Mouse (Mus musculus) lung, embryonic 15.5 days (tissue): ENCODE data around the gene Olfr732. TPM values are rescaled to one million over a fixed set of nuclear protein-coding genes. Genes with fewer than 3 reads are reported as not detected.

Experiments
- ATAC-seq: fragments of 200-750 bp; cut with Nextera tagmentation; 2 replicates; pipeline ENCODE4 v1.8.0; 2017; ENCODE audit warnings: moderate number of reproducible peaks, borderline replicate concordance; ENCODE audit not compliant: low FRiP score, low TSS enrichment; ENCODE audit errors: extremely low read depth
- H3K27ac ChIP-seq: fragments of 300-500 bp; sonication (generic); 2 replicates; pipeline ENCODE4 v1.5.1; 2015; ENCODE audit warnings: moderate library complexity, mild to moderate bottlenecking, inconsistent platforms
- H3K27me3 ChIP-seq: fragments of 300-500 bp; sonication (generic); 2 replicates; pipeline ENCODE4 v1.6.1; 2015; ENCODE audit warnings: inconsistent platforms
- H3K36me3 ChIP-seq: fragments of 300-500 bp; sonication (generic); 2 replicates; pipeline ENCODE4 v1.6.1; 2015; ENCODE audit warnings: inconsistent platforms
- H3K4me1 ChIP-seq: fragments of 300-500 bp; sonication (generic); 2 replicates; pipeline ENCODE4 v1.6.1; 2015; ENCODE audit warnings: inconsistent platforms
- H3K4me2 ChIP-seq: fragments of 300-500 bp; sonication (generic); 2 replicates; pipeline ENCODE4 v1.6.1; 2015; ENCODE audit warnings: inconsistent platforms, mild to moderate bottlenecking, moderate library complexity
- H3K4me3 ChIP-seq: fragments of 300-500 bp; sonication (generic); 2 replicates; pipeline ENCODE4 v1.5.1; 2015; ENCODE audit warnings: mild to moderate bottlenecking, inconsistent platforms
- H3K9ac ChIP-seq: fragments of 300-500 bp; sonication (generic); 2 replicates; pipeline ENCODE4 v1.6.1; 2015; ENCODE audit warnings: inconsistent platforms
- H3K9me3 ChIP-seq: fragments of 300-500 bp; sonication (generic); 2 replicates; pipeline ENCODE4 v1.6.1; 2016; ENCODE audit warnings: inconsistent platforms
- WGBS: fragments of 180-500 bp; shearing (Covaris S2); methylation state at CpG from one replicate; pipeline ENCODE4 v1.1.7; 2015; 5-methylcytosine and 5-hydroxymethylcytosine counted together
- polyA plus RNA-seq: library from polyadenylated mRNA; unstranded; fragments of >200 nt; fragmentation: Nextera tagmentation; extraction: Ambion mirVana; gene quantifications from 2 replicates; pipeline ENCODE4 v1.2.1, GENCODE M21; 2015

Gene Olfr732
- not detected in 2 replicates for polyA plus RNA-seq

DNA sequence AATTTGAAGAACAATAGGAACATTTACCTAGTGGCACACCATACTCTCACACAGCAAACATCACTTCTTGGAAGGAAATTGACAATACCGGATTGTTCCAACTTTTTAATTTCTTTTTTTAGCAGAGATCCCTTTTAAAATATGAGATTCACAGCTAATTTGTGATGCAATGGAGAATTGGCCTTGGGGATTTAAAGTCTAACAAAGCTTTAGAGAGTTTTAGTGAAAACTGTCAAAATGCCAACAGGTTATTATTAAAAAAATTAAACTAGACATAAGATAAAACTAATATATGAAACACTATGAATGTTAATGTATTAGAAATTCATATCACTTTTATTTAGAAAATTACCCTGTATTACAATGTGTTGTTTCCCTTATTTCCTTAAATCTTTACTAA is at the start of gene Olfr732:
TSS of gene Olfr732 (minus strand) at position 101 of the 400 bp plus-strand sequence.
- Histone ChIP-seq H3K4me3 (no peak within 1 kb of the TSS), H3K9me3 (no peaks in the 10 kb centered on the region), H3K9ac (no peak within 1 kb of the TSS), H3K4me2 (no peak within 1 kb of the TSS), H3K27ac (no peak within 1 kb of the TSS), H3K27me3 (no peaks in the 10 kb centered on the region), H3K36me3 (no peaks in the 10 kb centered on the region), H3K4me1 (no peaks in the 10 kb centered on the region)
- ATAC-seq: no peak
- 88% methylated on average over 1 of the region's 1 CpGs for WGBS

DNA sequence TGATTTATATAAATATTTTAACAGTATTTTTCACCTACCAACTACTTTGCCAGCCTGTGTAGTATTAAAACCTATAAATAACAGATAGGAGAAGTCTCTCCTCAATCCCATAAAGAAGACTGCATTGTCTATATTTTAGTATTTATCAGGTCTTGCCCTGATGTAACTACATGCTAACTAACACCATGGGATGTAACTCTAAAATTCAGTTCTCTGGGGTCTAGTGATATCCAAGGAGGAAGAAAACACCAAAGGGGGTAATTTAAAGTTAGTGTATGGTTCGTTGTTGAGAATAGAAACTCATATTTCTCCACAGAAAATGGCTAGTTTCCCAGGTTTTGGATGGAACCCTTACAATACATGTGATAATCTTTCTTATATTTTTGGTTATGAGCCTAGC is 42.7 kb upstream of the Olfr732 start, which contains the start of gene Olfr734:
TSS of gene Olfr734 (minus strand) at position 101 of the 400 bp plus-strand sequence.
- ATAC-seq: no peak
- H3K27ac ChIP-seq: no peak within 1 kb of the TSS
- no peaks in the 10 kb centered on the region for H3K27me3 ChIP-seq
- no peak within 1 kb of the TSS for H3K9ac ChIP-seq
- H3K9me3 ChIP-seq: no peaks in the 10 kb centered on the region
- 38% methylated on average over 1 of the region's 1 CpGs for WGBS
- no peak within 1 kb of the TSS for H3K4me2 ChIP-seq
- no peaks in the 10 kb centered on the region for H3K36me3 ChIP-seq
- no peaks in the 10 kb centered on the region for H3K4me1 ChIP-seq
- H3K4me3 ChIP-seq: no peak within 1 kb of the TSS

DNA sequence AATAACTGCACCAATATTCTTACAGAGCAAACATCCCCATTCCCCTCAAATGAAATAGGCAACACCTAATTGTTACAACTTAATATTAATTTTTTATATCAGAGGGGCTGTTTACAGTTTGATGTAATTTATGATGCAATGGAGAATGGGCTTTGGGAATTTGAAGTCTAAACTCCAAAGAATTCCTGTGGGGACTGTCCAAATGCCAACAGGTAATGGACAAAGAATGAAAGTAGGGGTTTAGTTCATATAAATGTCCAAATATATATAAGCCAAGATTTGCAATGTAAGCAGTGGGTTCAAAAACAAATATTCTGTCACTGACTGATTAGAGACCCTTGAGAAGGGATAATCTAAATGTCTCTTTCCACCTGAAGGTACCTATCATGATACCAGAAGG is 17.4 kb upstream of the Olfr732 start, which contains the start of gene Olfr733:
TSS of gene Olfr733 (minus strand) at position 101 of the 400 bp plus-strand sequence.
- Histone ChIP-seq H3K4me3 (no peak within 1 kb of the TSS), H3K9me3 (no peaks in the 10 kb centered on the region), H3K27ac (no peak within 1 kb of the TSS), H3K4me1 (no peaks in the 10 kb centered on the region), H3K27me3 (no peaks in the 10 kb centered on the region), H3K9ac (no peak within 1 kb of the TSS), H3K4me2 (no peak within 1 kb of the TSS), H3K36me3 (no peaks in the 10 kb centered on the region)
- ATAC-seq: no peak

DNA sequence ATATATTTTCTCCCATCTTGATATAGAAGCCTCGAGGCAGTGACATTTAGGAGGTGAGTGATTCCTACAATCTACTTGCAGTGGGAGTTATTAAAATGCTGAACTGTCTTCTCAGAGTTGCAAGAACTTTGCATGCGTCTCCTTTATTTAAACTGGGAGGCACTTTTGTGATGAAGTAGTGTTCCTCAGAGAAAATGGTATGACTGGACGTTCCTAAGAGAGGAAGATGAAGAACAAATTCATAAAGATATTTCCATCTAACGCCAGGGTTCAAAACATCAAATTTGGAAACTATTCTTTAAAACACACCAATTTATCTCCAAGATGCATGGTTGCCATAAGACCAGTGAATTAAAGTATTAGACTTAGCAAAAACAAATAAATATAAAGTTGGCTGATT is 42.2 kb downstream of the Olfr732 start, which contains the start of gene Olfr731:
TSS of gene Olfr731 (minus strand) at position 101 of the 400 bp plus-strand sequence.
- no peak within 1 kb of the TSS for H3K27ac ChIP-seq
- WGBS: 73% methylated on average over 4 of the region's 4 CpGs
- no peak for ATAC-seq
- no peak within 1 kb of the TSS for H3K4me2 ChIP-seq
- H3K4me3 ChIP-seq: no peak within 1 kb of the TSS
- no peaks in the 10 kb centered on the region for H3K27me3 ChIP-seq
- no peaks in the 10 kb centered on the region for H3K4me1 ChIP-seq
- H3K9ac ChIP-seq: no peak within 1 kb of the TSS
- no peaks in the 10 kb centered on the region for H3K36me3 ChIP-seq
- no peaks in the 10 kb centered on the region for H3K9me3 ChIP-seq

Other genes with a start within 250 kb of the Olfr732 start
- gene Olfr725, start 243.8 kb downstream of the Olfr732 start, polyA plus RNA-seq: not detected in 2 replicates
- gene Olfr726, start 193.3 kb downstream of the Olfr732 start, polyA plus RNA-seq: not detected in 2 replicates
- gene Olfr727, start 161.0 kb downstream of the Olfr732 start, polyA plus RNA-seq: not detected in 2 replicates
- gene Olfr728, start 141.5 kb downstream of the Olfr732 start, polyA plus RNA-seq: not detected in 2 replicates
- gene Olfr729, start 131.3 kb downstream of the Olfr732 start, polyA plus RNA-seq: not detected in 2 replicates
- not detected in 2 replicates for gene Olfr730, start 96.0 kb downstream of the Olfr732 start, polyA plus RNA-seq
- gene Olfr731, start 42.3 kb downstream of the Olfr732 start, polyA plus RNA-seq: not detected in 2 replicates
- gene Olfr733, start 17.3 kb upstream of the Olfr732 start, polyA plus RNA-seq: not detected in 2 replicates
- gene Olfr734, start 42.6 kb upstream of the Olfr732 start, polyA plus RNA-seq: not detected in 2 replicates
- gene Olfr735, start 64.7 kb upstream of the Olfr732 start, polyA plus RNA-seq: not detected in 2 replicates
- not detected in 2 replicates for gene Tlr11, start 73.7 kb upstream of the Olfr732 start, polyA plus RNA-seq
- gene Olfr736, start 97.0 kb upstream of the Olfr732 start, polyA plus RNA-seq: not detected in 2 replicates
- gene Olfr738, start 123.4 kb upstream of the Olfr732 start, polyA plus RNA-seq: not detected in 2 replicates
- gene Olfr739, start 134.4 kb upstream of the Olfr732 start, polyA plus RNA-seq: not detected in 2 replicates
- not detected in 2 replicates for gene Olfr740, start 161.3 kb upstream of the Olfr732 start, polyA plus RNA-seq
- not detected in 2 replicates for gene Olfr741, start 188.5 kb upstream of the Olfr732 start, polyA plus RNA-seq
- not detected in 2 replicates for gene Olfr742, start 219.4 kb upstream of the Olfr732 start, polyA plus RNA-seq
- gene Olfr743, start 237.6 kb upstream of the Olfr732 start, polyA plus RNA-seq: not detected in 2 replicates